Mouse (Mus musculus): Measurements from ENCODE around the gene Rsph14. TPM values are rescaled to one million over a fixed set of nuclear protein-coding genes. Genes with fewer than 3 reads are reported as not detected.

Gene Rsph14
- polyA plus RNA-seq, 1 experiment: not detected

DNA sequence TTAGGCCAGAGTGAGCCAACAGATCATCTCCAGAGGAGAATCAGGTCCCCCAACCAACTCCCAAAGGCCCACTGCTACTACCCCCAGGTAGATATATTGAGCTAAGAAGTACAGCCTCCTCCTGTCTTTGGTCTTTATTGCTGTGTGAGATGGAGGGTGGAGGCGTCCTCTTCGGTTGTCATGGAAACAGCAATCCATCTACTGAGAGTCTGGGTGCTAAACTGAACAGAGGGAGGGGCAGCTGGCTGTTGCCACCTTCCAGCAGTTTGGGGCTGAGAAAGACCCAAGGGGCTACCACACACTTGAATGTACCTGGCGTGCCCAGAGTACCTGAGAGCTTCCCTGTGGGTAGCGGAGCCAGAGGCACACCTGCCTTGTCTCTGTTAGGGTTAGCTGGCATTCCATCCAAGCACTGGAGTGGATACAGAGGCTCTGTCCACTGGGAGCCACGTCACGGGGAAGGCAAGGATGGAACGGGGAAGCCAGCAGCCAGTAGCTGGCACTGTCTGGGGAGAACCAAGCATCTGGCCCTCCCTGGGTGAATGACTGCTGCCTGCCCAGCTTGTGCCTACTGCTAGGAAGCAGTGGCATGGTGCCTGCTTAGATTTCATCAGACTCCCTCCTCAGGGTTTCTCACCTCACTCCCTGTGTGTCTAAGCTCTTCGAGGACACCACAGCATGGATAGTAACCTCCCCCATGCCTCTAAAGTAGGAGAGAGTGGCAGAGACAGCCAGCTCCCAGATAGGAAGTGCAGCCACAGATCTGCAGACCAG is 25.3 kb downstream of the Rsph14 start:
- Histone ChIP-seq H3K4me3 (ENCODE audit: insufficient read depth, low read length) (no peak overlapping the region), H3K27ac (ENCODE audit: insufficient read depth, low read depth, low read length) (no peak overlapping the region), H3K4me1 (ENCODE audit: control insufficient read depth, insufficient read depth, low read length) (no peaks in the 10 kb centered on the region)
- TF ChIP-seq CTCF (IDR thresholded peaks at IDR 0.05; ENCODE audit: low read depth, low read length) (no peak), POLR2A (IDR thresholded peaks at IDR 0.05; ENCODE audit: borderline replicate concordance, low read depth, low read length) (no peak)

DNA sequence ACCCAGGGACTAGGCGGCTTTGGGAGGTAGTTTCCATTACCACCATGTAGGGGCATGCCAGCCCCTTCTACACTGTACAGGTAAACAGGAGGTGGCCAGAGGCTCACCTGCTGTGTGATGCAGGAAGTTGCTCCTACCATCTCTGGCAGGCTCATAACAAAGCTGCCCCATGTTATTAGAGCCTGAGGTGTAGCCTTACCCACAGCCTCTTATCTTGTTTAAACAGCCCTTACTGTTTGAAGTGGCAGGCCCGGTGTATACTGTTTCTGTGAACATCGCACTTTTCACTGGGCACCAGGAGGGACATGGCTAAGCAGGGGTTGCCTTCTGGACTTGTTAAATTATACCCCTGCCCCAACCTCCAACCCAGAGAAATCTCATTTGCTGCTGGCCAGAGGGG is 28.3 kb downstream of the Rsph14 start:
- TF ChIP-seq CTCF (IDR thresholded peaks at IDR 0.05; ENCODE audit: low read depth, low read length) (no peak), POLR2A (IDR thresholded peaks at IDR 0.05; ENCODE audit: borderline replicate concordance, low read depth, low read length) (no peak)
- H3K27ac ChIP-seq (ENCODE audit: insufficient read depth, low read depth, low read length): no peak overlapping the region
- H3K4me3 ChIP-seq (ENCODE audit: insufficient read depth, low read length): no peak overlapping the region
- no peaks in the 10 kb centered on the region for H3K4me1 ChIP-seq (ENCODE audit: control insufficient read depth, insufficient read depth, low read length)

DNA sequence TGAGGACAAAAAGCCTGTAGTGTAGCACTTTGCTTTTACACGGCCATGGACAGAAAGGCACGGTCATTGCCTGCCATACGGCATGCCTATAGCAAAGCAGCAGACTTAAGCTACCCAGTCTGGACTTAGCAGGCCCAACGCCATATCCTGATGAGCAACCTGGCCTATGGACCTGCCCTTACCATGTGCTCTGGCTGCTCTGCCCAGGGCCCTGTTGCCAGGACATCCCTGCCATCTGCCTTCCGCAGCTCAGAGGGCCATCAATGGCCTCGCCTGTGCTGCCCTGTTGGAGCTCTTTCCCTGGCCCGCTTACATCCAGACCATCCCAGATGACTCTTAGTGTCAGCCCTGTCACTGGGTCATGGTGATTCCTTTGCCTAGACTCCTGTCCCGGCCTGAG is 31.0 kb downstream of the Rsph14 start:
- TF ChIP-seq CTCF (IDR thresholded peaks at IDR 0.05; ENCODE audit: low read depth, low read length) (no peak), POLR2A (IDR thresholded peaks at IDR 0.05; ENCODE audit: borderline replicate concordance, low read depth, low read length) (no peak)
- H3K4me3 ChIP-seq (ENCODE audit: insufficient read depth, low read length): no peak overlapping the region
- H3K27ac ChIP-seq (ENCODE audit: insufficient read depth, low read depth, low read length): no peak overlapping the region
- no peaks in the 10 kb centered on the region for H3K4me1 ChIP-seq (ENCODE audit: control insufficient read depth, insufficient read depth, low read length)

DNA sequence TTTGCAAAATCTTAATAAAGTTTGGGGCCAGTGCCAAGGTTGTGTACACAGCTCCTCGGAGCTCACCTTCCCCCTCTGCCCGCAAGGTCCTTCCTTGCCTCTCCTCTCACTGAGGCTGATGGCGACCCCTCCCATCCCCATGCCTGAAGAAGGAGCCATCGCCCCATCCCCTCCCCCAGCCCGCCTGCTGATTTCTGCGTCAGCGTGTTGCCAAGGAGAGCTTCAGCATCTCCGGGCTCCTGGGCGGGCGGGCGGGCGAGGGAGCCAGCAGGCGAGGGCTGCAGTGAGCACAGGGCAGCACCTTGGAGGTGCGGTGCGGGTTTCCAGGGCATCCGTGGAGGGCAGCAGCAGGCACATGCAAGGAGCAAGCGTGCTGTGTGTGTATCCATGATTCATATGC is 37.0 kb downstream of the Rsph14 start:
- Histone ChIP-seq H3K4me1 (ENCODE audit: control insufficient read depth, insufficient read depth, low read length) (no peaks in the 10 kb centered on the region), H3K4me3 (ENCODE audit: insufficient read depth, low read length) (no peak overlapping the region), H3K27ac (ENCODE audit: insufficient read depth, low read depth, low read length) (no peak overlapping the region)
- TF ChIP-seq POLR2A (IDR thresholded peaks at IDR 0.05; ENCODE audit: borderline replicate concordance, low read depth, low read length) (no peak), CTCF (IDR thresholded peaks at IDR 0.05; ENCODE audit: low read depth, low read length) (no peak)

DNA sequence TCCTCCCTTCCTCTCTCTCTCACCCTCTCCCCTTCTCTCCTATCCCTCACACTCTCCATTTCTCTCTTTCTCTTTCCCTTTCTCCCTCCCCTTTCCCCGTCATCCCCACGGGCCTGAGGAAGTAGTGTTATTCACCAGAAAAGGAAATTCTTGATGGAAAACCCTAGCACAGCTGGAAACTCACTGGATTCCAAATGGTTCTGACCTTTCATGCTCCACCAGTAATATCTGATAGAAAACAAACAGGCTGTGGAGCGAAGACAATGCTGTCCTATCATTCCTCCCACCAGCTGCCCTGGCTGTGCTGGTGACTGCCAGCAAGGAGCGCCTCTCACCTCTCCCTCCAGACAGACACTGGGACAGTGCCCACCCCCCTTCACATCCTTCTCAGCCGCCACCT is 37.5 kb downstream of the Rsph14 start:
- Histone ChIP-seq H3K4me1 (ENCODE audit: control insufficient read depth, insufficient read depth, low read length) (no peaks in the 10 kb centered on the region), H3K27ac (ENCODE audit: insufficient read depth, low read depth, low read length) (no peak overlapping the region), H3K4me3 (ENCODE audit: insufficient read depth, low read length) (no peak overlapping the region)
- no peak for TF ChIP-seq CTCF (IDR thresholded peaks at IDR 0.05; ENCODE audit: low read depth, low read length)
- no peak for TF ChIP-seq POLR2A (IDR thresholded peaks at IDR 0.05; ENCODE audit: borderline replicate concordance, low read depth, low read length)

DNA sequence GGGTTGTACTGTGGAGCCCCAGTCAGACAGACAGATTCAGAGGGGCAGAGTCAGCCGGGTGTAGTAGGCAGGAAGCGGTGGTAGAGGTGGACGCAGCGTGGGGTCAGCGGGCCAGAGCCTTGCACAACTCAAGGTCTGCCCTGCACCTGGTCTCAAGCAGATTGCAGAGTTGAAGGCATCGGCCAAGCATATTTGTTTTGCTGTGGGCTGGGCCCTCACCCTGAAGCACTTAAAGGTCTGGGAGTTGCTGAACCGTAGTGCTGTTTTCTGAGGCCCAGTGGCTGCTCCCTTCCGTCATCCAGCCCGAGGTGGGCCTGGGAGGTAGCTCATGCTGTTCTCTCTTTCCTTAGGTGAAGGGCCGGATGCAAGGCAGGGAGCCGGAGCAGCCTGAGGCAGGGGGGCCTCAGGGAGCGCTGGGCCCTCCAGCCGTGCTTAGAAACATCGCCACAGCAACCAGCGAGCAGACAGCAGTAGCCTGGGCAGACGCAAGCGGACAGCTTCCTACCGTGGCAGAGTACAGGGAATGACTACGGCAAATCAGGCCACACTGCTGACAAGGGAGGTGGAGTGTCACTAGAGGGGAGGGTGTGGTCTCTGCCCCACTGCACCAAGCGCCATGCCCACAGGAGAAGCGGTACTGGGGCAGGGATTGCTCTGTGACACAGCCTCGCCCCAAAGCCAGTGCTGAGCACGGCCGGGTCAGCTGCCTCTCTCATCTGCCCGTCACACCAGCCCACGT is 41.6 kb downstream of the Rsph14 start:
- TF ChIP-seq POLR2A (IDR thresholded peaks at IDR 0.05; ENCODE audit: borderline replicate concordance, low read depth, low read length) (no peak), CTCF (IDR thresholded peaks at IDR 0.05; ENCODE audit: low read depth, low read length) (no peak)
- no peak overlapping the region for H3K4me3 ChIP-seq (ENCODE audit: insufficient read depth, low read length)
- H3K4me1 ChIP-seq (ENCODE audit: control insufficient read depth, insufficient read depth, low read length): no peaks in the 10 kb centered on the region
- no peak overlapping the region for H3K27ac ChIP-seq (ENCODE audit: insufficient read depth, low read depth, low read length)

DNA sequence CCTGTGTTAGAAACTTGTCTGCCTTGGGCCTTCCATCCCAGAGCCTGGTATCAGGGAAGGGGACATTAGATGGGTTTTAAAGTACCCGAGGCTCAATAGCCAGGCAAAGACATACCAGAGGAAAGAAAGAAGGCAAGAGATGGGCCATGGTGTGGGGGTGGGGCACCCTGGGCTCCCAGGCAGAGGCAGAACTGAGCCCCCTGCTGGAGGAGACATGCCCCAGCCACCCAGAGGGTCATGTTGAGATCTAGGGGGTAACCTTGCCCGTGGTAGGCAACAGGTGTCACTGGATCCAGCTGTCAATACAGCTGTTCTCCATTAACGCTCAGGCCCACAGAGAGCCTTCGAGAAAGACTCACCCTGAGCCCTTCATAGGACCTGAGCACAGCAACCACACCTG is 42.6 kb downstream of the Rsph14 start:
- Histone ChIP-seq H3K27ac (ENCODE audit: insufficient read depth, low read depth, low read length) (no peak overlapping the region), H3K4me3 (ENCODE audit: insufficient read depth, low read length) (no peak overlapping the region), H3K4me1 (ENCODE audit: control insufficient read depth, insufficient read depth, low read length) (no peaks in the 10 kb centered on the region)
- TF ChIP-seq POLR2A (IDR thresholded peaks at IDR 0.05; ENCODE audit: borderline replicate concordance, low read depth, low read length) (no peak), CTCF (IDR thresholded peaks at IDR 0.05; ENCODE audit: low read depth, low read length) (no peak)

DNA sequence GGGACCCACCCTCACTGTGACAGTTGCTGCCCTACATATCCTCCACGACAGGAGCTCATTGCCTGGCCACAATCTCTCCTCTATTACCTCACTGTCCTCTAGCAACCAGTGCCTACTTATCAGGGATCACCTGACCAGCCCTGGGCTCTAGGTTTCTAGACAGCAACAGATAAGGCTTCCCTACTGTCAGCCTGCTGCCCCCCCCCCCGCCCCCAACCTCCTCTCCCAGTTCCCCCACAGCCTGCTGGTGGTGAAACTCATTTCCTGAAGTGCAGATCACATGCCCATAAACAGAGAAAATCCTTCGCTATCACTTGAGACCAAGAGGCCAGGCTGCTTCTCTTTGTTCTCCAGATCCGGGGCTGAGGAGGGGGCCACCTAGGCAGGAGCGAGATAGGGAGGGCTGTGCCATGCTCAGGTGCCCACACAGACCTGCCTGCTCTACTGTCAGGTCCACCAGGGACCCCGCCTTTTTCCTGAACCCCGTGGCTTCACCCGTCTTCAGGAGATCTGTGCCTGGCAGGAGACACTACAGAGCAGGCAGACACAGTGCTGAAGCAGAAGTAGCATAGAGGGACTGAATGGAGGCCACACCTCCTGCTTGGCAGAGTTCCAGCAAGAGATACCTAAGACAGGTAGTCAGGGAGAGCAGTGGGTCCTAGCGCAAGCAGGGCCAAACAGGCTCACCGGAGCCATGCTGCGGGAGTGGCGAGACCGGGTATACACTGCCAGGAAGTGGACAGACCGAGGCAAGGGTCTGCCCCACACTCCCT is 44.5 kb downstream of the Rsph14 start:
- TF ChIP-seq CTCF (IDR thresholded peaks at IDR 0.05; ENCODE audit: low read depth, low read length) (no peak), POLR2A (IDR thresholded peaks at IDR 0.05; ENCODE audit: borderline replicate concordance, low read depth, low read length) (no peak)
- Histone ChIP-seq H3K27ac (ENCODE audit: insufficient read depth, low read depth, low read length) (no peak overlapping the region), H3K4me1 (ENCODE audit: control insufficient read depth, insufficient read depth, low read length) (no peaks in the 10 kb centered on the region), H3K4me3 (ENCODE audit: insufficient read depth, low read length) (no peak overlapping the region)

DNA sequence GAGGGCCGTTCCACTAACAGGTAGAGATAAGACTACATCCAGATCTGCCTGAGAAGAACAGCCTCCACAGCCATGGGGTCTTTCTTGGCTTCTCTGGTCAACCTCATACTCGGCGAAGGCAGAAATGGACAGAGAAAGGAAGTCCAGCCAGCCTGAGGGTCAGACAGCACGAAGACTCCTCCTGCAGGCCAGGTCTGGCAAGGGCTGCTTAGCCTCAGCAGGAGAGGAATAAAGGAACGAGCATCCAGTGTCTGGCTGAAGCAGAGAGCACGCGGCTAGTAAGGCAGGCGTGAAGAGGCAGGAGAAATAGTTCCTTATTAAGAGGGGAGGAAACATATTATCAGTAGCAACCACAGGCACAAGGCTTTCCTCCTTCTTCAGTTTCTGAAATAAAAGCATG is 49.2 kb downstream of the Rsph14 start:
- H3K4me3 ChIP-seq (ENCODE audit: insufficient read depth, low read length): no peak overlapping the region
- no peaks in the 10 kb centered on the region for H3K4me1 ChIP-seq (ENCODE audit: control insufficient read depth, insufficient read depth, low read length)
- TF ChIP-seq CTCF (IDR thresholded peaks at IDR 0.05; ENCODE audit: low read depth, low read length) (no peak), POLR2A (IDR thresholded peaks at IDR 0.05; ENCODE audit: borderline replicate concordance, low read depth, low read length) (no peak)

More for the DNA sequence above, 49.2 kb downstream of the Rsph14 start:
- H3K27ac ChIP-seq (ENCODE audit: insufficient read depth, low read depth, low read length): no peak overlapping the region

Data from bone marrow macrophage, adult 2 months (primary cell).